Mouse (Mus musculus) lung, postnatal 14 days (tissue): ENCODE data around the gene Fto.

Source experiments
- DNase-seq: peaks from one replicate; pipeline ENCODE4 v3.0.0; 2021

The Fto gene

DNA sequence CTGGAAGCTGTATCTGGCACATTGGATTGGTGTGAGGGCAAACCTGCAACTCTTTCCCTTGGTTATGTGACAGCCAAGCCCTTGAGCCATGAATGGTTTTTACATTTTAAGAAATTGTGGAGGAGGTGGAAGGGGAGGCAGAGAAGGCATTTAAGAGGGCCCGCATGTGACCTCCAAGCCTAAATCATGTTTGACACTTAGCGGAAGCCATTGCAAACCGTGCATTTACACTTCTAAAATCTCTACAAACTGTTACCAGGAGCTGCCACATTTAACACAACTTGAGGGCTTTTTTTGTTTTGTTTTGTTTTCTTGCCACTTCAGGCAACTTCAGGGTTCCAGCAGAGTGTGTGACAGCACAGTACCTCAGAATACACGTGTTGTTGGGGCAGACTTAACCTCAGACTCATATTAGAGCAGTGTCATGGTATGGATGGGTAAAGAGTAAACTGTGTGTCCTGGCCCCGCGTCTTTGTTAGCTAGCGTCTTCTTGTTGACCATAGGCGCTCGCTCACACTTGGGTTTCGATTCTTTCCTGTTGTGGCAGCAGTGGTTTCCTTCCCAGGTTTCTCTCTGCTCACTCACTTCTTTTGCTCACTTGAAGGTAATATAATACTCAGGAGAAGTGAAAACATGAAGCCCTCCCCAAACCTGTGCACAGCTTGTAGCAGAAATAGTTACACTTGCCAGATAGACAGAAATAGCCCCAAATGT is 47.5 kb downstream of the Fto start:
- DNase-seq, result no peak

- DNase-seq, result no peak
Measured at GRCm38 (mm10) chr8:91363272-91363860, 50.0 kb downstream of the Fto start.

GRCm38 (mm10) chr8:91364216-91364615 is 50.9 kb downstream of the Fto start:
- no peak for DNase-seq

- DNase-seq, result no peak
Measured at GRCm38 (mm10) chr8:91365804-91366203, 52.5 kb downstream of the Fto start.

GRCm38 (mm10) chr8:91370899-91371298 is 57.6 kb downstream of the Fto start:
- DNase-seq, result no peak

DNA sequence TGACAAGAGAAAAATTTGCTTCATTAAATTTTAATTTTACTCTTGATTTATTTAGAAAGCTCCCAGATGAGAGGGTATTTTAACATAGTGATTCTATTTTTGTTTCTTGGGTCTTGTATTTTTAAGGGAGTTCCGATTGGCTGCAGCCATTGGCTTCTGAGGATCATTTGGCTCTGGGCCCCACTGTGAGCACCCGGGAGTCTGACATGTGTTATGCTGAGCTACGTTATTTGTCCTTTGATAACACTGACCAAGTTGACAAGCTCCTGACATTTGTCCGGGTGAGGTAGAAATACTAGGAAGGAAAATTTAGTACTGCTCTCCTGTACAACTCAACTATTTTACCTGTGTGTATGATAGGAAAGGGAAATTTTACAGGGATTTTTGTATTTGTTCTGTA is 58.7 kb downstream of the Fto start:
- DNase-seq, result no peak

GRCm38 (mm10) chr8:91372780-91373577 is 59.7 kb downstream of the Fto start:
- no peak for DNase-seq

DNA sequence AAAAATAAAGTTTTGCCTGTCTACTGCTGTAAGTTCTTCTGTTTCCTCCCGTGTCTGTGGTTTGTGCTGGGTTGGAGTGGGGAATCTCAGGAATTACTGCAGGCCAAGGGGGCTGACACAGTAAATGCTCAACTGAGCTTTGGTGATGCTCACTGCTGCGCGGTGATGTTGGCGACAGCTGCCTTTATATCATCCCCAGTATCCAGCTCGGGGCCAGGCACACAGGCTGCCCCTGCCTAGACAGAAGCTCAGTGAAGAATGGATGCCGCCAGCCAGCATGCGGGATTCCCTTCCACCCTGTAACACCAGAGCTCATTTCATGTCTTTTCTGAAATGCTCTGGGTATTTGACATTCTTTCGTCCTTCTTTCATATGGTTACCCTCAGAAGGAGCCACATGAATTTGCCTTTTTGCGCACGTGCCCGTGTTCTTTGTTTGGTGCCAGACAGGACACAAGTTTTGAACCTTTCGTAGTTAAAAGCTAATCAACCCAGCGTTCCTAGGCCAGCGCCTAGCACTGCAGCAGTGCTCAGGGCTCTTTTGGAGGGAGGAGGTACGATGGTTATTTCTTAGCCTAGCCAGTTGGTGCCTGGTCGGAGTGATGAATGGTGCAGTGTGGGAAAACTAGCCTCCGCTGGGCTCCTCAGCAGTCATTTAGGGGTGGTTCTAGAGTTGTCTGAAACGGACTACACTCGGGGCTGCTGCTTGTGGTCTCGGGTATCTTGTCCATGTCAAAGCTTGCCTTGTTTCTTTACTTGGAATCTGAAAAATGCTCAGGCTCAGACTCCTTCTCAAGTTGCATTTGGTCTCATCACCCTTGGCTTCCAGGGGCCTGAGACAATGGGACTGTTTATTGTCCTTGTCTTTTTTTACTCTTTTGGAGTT is 62.0 kb downstream of the Fto start:
- no peak for DNase-seq

DNA sequence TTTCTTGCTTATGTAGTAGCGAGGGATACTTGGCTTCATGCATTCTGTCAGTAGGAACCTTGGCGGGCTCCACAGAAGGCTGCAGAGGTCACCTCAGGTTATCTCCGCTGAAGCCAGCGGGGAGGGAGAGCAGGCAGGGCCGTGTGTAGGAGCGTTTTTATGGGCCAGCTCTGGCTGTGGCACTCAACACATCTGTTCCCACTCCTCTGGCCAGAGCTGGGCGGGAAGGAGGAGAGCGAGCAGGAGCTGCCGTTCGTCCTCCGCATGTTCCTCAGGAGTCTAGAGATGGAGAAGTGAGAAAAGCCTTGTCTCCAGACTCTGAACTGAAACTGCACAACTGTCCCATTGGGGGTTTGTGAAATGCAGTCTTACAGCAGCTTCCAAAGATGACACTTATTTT is 63.5 kb downstream of the Fto start:
- no peak for DNase-seq

GRCm38 (mm10) chr8:91377275-91377674 is 64.0 kb downstream of the Fto start:
- DNase-seq, result no peak

GRCm38 (mm10) chr8:91378846-91379499 is 65.6 kb downstream of the Fto start:
- peak; percentile 86 for DNase-seq

GRCm38 (mm10) chr8:91380796-91381542 is 67.6 kb downstream of the Fto start:
- DNase-seq, result no peak

DNA sequence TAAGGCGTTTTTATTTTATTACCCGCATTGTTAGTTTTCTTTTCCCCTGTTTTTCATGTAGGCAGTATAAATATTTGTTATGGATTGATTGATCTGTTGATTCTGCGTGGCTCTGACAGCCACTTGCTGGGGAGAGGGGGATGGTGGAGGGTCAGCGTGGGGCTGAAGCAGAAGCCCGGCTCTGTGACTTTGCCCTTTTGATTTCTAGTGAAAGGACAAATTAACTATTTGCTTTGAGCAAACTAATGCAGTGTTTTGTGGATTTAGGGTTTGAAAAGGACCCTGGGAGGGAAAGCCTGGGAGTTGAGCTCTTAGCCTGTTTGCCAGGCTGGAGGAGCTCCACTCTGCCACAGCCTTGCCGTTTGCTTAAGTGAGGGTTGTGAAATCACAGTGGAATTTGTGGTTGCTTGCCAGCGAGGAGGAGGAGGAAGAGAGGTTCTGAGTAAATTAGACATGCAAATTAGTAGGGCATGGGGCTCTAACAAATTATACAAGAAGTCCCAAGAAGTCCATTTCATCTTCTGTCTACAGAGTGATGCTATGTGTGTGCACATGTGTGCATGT is 68.3 kb downstream of the Fto start:
- DNase-seq, result peak; percentile 74

DNA sequence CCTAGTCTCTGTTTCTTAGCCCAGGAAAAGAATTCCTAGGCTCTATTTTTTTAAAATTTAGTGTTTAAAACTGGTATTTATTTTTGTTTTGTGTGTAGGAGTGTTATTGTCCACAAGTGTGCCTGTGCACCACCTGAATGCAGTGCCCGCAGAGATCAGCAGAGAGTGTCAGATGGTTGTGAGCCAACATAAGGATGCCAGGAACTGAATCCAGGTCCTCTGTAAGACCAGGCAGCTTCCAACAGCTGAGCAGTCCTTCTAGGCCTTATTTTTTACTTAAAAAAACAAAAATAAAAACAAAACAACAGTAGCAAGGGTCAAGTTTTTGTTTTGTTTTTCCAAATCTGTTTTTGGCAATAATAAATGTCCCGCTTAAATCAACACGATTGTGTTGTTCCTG is 69.9 kb downstream of the Fto start:
- DNase-seq, result no peak

DNA sequence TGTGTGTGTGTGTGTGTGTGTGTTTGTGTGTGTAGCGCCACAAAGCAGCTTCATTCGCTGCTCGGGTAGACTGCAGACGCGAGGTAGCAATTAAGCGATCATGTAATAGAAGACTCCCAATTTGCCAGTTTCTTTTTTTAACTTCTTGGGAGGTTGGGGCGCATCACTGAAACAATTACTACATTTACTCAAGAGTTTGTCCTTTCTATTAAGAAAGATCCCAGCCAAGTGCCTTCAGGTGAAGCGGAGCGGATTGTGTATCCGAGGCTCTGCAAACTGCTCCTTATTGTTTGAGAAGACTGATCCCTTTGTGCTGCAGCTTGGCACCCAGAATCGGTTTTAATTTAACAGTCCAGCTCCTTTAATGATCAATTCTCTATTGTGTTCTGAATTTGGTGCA is 70.5 kb downstream of the Fto start:
- no peak for DNase-seq

- DNase-seq, result no peak
Measured at GRCm38 (mm10) chr8:91384389-91384788, 71.1 kb downstream of the Fto start.

- DNase-seq, result no peak
Measured at GRCm38 (mm10) chr8:91385808-91386207, 72.5 kb downstream of the Fto start.

- DNase-seq, result no peak
Measured at GRCm38 (mm10) chr8:91390369-91391020, 77.2 kb downstream of the Fto start.

DNA sequence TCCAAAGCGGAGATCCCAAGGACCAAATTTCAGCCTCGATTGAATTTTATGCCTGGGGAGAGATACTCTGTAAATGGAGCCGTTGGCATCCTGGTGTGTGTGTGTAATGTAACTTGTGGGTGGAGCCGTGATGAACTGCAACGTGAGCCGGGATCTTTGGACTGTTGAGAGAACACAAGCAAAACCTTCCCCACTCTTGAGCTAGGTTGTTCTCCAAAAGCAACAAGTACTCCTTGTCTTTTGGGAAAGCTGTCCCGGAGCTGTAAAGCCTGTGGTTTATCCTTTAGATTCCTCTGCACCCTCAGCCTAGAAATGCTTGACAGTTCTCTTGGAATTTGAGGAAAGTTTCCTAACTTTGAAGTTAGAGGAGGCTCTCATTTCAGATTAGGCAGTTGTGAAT is 78.9 kb downstream of the Fto start:
- no peak for DNase-seq

DNA sequence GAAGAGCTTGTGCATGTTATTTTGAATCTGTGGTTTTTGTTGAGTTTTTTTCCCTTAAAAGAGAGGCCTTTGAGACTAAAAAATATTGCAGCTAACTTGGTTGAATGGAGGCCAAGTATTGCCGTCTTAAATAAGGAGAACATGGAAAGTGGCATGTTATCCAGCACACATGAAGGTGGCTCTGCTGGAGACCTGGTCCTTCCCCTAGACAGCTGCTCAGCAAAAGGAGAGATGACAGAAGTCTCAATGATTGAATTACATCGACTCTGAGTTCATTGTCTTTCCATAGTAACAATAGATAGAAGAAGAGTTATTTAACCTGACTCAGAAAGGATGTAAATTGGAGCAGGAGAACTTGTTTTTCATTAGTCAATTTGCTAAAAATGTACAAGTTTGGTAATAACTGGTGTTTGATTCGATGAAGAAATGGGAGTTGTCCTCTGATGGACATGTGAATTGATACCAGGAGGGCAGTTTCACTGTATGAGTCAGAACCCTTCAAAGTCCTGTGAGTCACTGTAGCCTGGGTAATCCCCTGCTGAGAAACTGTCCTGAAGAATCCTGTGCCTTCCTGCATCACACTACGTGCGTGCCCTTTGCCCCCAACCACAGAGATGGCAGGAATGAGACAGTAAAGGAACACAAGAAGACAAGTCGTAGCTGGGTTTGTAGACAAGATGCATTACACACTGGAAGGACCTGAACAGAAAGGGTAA is 82.2 kb downstream of the Fto start:
- no peak for DNase-seq
